Mouse (Mus musculus) cerebellum, adult 2 months (tissue): ENCODE data around the gene Nicn1.

ENCODE experiments used
- CTCF ChIP-seq: fragments of 200-500 bp; IDR thresholded peaks from 2 replicates; pipeline ENCODE4 v1.5.1; 2011; ENCODE audit warnings: low read depth, mild to moderate bottlenecking, control low read depth, low read length, moderate library complexity, borderline replicate concordance; ENCODE audit not compliant: insufficient read depth
- POLR2A ChIP-seq: fragments of 200-500 bp; IDR thresholded peaks from 2 replicates; pipeline ENCODE4 v1.6.1; 2011; ENCODE audit warnings: low read length, control low read depth, borderline replicate concordance; ENCODE audit not compliant: insufficient read depth

GRCm38 (mm10) chr9:108280071-108280828 is 10.0 kb upstream of the Nicn1 start:
- TF ChIP-seq POLR2A (no peak), CTCF (no peak)
